Mouse (Mus musculus) cerebellum, adult 2 months (tissue): ENCODE measurements at regions not wholly inside any gene's neighbourhood (a gene's known extent, or its start where the extent isn't known, plus 50 kb on each side); places are given as distances from the start of the nearest gene placed in this dataset.

ENCODE experiments used
- DNase-seq, 2 experiments: peaks; one replicate each; pipeline ENCODE4 v3.0.0; 2021
- H3K27ac ChIP-seq: fragments of 200-500 bp; 2 replicates; pipeline ENCODE4 v1.5.1; 2012; ENCODE audit warnings: low read length, control low read depth, inconsistent platforms; ENCODE audit not compliant: insufficient read depth
- H3K27me3 ChIP-seq: fragments of 200-500 bp; 2 replicates; pipeline ENCODE4 v1.6.1; 2012; ENCODE audit warnings: inconsistent platforms, mild to moderate bottlenecking, low read length, moderate library complexity; ENCODE audit not compliant: control insufficient read depth, insufficient read depth
- H3K4me1 ChIP-seq: fragments of 200-500 bp; 2 replicates; pipeline ENCODE4 v1.6.1; 2011; ENCODE audit warnings: low read length; ENCODE audit not compliant: control insufficient read depth, insufficient read depth
- H3K4me3 ChIP-seq: fragments of 200-500 bp; replicated peaks from 2 replicates; pipeline ENCODE3; 2011; ENCODE audit warnings: mild to moderate bottlenecking, low read depth, low read length, control low read depth; ENCODE audit not compliant: insufficient read depth
- CTCF ChIP-seq: fragments of 200-500 bp; IDR thresholded peaks from 2 replicates; pipeline ENCODE4 v1.5.1; 2011; ENCODE audit warnings: low read depth, mild to moderate bottlenecking, control low read depth, low read length, moderate library complexity, borderline replicate concordance; ENCODE audit not compliant: insufficient read depth
- POLR2A ChIP-seq: fragments of 200-500 bp; IDR thresholded peaks from 2 replicates; pipeline ENCODE4 v1.6.1; 2011; ENCODE audit warnings: low read length, control low read depth, borderline replicate concordance; ENCODE audit not compliant: insufficient read depth
- WGBS: fragments of 180-500 bp; shearing (Covaris S2); methylation state at CpG from one replicate; pipeline ENCODE4 v1.1.7; 2018; 5-methylcytosine and 5-hydroxymethylcytosine counted together

- no peak for TF ChIP-seq POLR2A
- TF ChIP-seq CTCF, result no peak
- Histone ChIP-seq H3K27me3 (no peaks in the 10 kb centered on the region), H3K4me1 (no peaks in the 10 kb centered on the region), H3K27ac (no peak overlapping the region), H3K4me3 (no peak overlapping the region)
- DNase-seq, result no peak
- 63% methylated on average over 2 of the region's 2 CpGs for WGBS
These were observed 90.1 kb downstream of the Tmem200c start for GRCm38 (mm10) chr17:68916531-68916930.

GRCm38 (mm10) chr17:68918228-68918627 is 91.8 kb downstream of the Tmem200c start:
- no peaks in the 10 kb centered on the region for H3K4me1 ChIP-seq
- WGBS, result 93% methylated on average over 5 of the region's 5 CpGs
- H3K27me3 ChIP-seq, result no peaks in the 10 kb centered on the region
- no peak for DNase-seq
- H3K27ac ChIP-seq, result no peak overlapping the region
- TF ChIP-seq POLR2A, result no peak
- TF ChIP-seq CTCF, result no peak
- no peak overlapping the region for H3K4me3 ChIP-seq

GRCm38 (mm10) chr17:68923271-68923670 is 96.8 kb downstream of the Tmem200c start:
- 55% methylated on average over 5 of the region's 5 CpGs for WGBS
- TF ChIP-seq POLR2A (no peak), CTCF (no peak)
- Histone ChIP-seq H3K27me3 (no peaks in the 10 kb centered on the region), H3K27ac (no peak overlapping the region), H3K4me3 (no peak overlapping the region), H3K4me1 (no peaks in the 10 kb centered on the region)
- no peak for DNase-seq

- WGBS, result 61% methylated on average over 6 of the region's 6 CpGs
- no peak for TF ChIP-seq POLR2A
- Histone ChIP-seq H3K27me3 (no peaks in the 10 kb centered on the region), H3K27ac (no peak overlapping the region), H3K4me3 (no peak overlapping the region), H3K4me1 (no peaks in the 10 kb centered on the region)
- no peak for DNase-seq
These were observed 101.0 kb downstream of the Tmem200c start for GRCm38 (mm10) chr17:68927418-68927817.

- Histone ChIP-seq H3K4me3 (no peak overlapping the region), H3K4me1 (no peaks in the 10 kb centered on the region), H3K27me3 (no peaks in the 10 kb centered on the region), H3K27ac (no peak overlapping the region)
- TF ChIP-seq POLR2A (no peak), CTCF (no peak)
- WGBS, result 77% methylated on average over 6 of the region's 6 CpGs
- no peak for DNase-seq
These were observed 102.3 kb downstream of the Tmem200c start for GRCm38 (mm10) chr17:68928691-68929090.

GRCm38 (mm10) chr17:68933265-68933664 is 106.8 kb downstream of the Tmem200c start:
- TF ChIP-seq CTCF, result no peak
- TF ChIP-seq POLR2A, result no peak
- WGBS, result 94% methylated on average over 7 of the region's 7 CpGs
- Histone ChIP-seq H3K4me1 (0 out of 2 replicates have a peak, but pooled peaks cover 2% of the 10 kb centered on the region), H3K27ac (no peak overlapping the region), H3K4me3 (no peak overlapping the region), H3K27me3 (no peaks in the 10 kb centered on the region)
- no peak for DNase-seq

- H3K4me3 ChIP-seq, result no peak overlapping the region
- no peak for TF ChIP-seq POLR2A
- no peak for TF ChIP-seq CTCF
- 79% methylated on average over 10 of the region's 10 CpGs for WGBS
- no peaks in the 10 kb centered on the region for H3K27me3 ChIP-seq
- DNase-seq, result no peak
- no peak overlapping the region for H3K27ac ChIP-seq
- H3K4me1 ChIP-seq, result 0 out of 2 replicates have a peak, but pooled peaks cover 2% of the 10 kb centered on the region
These were observed 107.6 kb downstream of the Tmem200c start for GRCm38 (mm10) chr17:68934066-68934465.

GRCm38 (mm10) chr17:68936016-68936415 is 109.6 kb downstream of the Tmem200c start:
- H3K27ac ChIP-seq, result no peak overlapping the region
- no peaks in the 10 kb centered on the region for H3K27me3 ChIP-seq
- WGBS, result 33% methylated on average over 4 of the region's 4 CpGs
- H3K4me1 ChIP-seq, result 0 out of 2 replicates have a peak, but pooled peaks cover 2% of the 10 kb centered on the region
- DNase-seq, result no peak
- no peak overlapping the region for H3K4me3 ChIP-seq
- TF ChIP-seq CTCF, result no peak
- no peak for TF ChIP-seq POLR2A

GRCm38 (mm10) chr17:68956275-68956674 is 119.2 kb upstream of the Epb41l3 start:
- H3K27ac ChIP-seq, result no peak overlapping the region
- DNase-seq, result no peak
- TF ChIP-seq POLR2A (no peak), CTCF (no peak)
- H3K4me3 ChIP-seq, result no peak overlapping the region
- no peaks in the 10 kb centered on the region for H3K4me1 ChIP-seq
- H3K27me3 ChIP-seq, result no peaks in the 10 kb centered on the region
- 96% methylated on average over 2 of the region's 2 CpGs for whole genome bisulfite sequencing
